35 mouse cellular contexts compared by ENCODE assay signal in genomic region chr5:140614141-140614540, GRCm38 (mm10). TPM values are rescaled to one million over a fixed set of nuclear protein-coding genes. Genes with fewer than 3 reads are reported as not detected.
DNase-seq lines count a peak whose midpoint lies in the region; ATAC-seq and TF ChIP-seq lines count a peak whose summit lies in the region.
"Had no signal": no experiment of that assay in that cellular context is flagged by ENCODE, and none has a peak within 500 bp of the region (broad histone marks: within the 10 kb centered on the region; RNA-seq: fewer than 3 reads in every experiment).

No protein-coding gene starts in this region.

- 92% methylated on average over 10 of the region's 10 CpGs for WGBS in liver, embryonic 11.5 days
- WGBS in spleen, adult 2 months: 91% methylated on average over 10 of the region's 10 CpGs
- 74% methylated on average over 10 of the region's 10 CpGs for WGBS in liver, embryonic 16.5 days (ENCODE audit: insufficient replicate concordance)

- peaks cover 4% of the 10 kb centered on the region; the same call in 1 of the 2 replicates for H3K36me3 ChIP-seq in liver, embryonic 11.5 days (ENCODE audit: control insufficient read depth, insufficient read depth, low read length)
- peaks cover 35% of the 10 kb centered on the region for H3K36me3 ChIP-seq in spleen, adult 2 months (ENCODE audit: control insufficient read depth, insufficient read depth, low read length)
- H3K36me3 ChIP-seq in liver, embryonic 16.5 days (ENCODE audit: control insufficient read depth, insufficient read depth): peaks cover 19% of the 10 kb centered on the region

- H3K9me3 ChIP-seq in liver, embryonic 11.5 days (ENCODE audit: control insufficient read depth, low read length): no peaks in the 10 kb centered on the region
- no peaks in the 10 kb centered on the region for H3K9me3 ChIP-seq in liver, embryonic 16.5 days (replicated peaks; ENCODE audit: control insufficient read depth, low read length)
- H3K9me3 ChIP-seq: embryonic facial prominence, embryonic 13.5 days; heart, embryonic 13.5 days; neural tube, embryonic 12.5 days; stomach, embryonic 15.5 days had no signal

- H3K4me1 ChIP-seq in liver, embryonic 11.5 days (replicated peaks; ENCODE audit: control insufficient read depth, insufficient read depth, low read length): peaks cover 51% of the 10 kb centered on the region
- H3K4me1 ChIP-seq in spleen, adult 2 months (ENCODE audit: control insufficient read depth, insufficient read depth, insufficient read length): peaks cover 44% of the 10 kb centered on the region
- H3K4me1 ChIP-seq in liver, embryonic 16.5 days (ENCODE audit: control insufficient read depth, low read depth, low read length): peaks cover 75% of the 10 kb centered on the region

- TF ChIP-seq POLR2A in spleen, adult 2 months (IDR thresholded peaks at IDR 0.05; ENCODE audit: low read depth, low read length): no peak

- ATAC-seq in liver, embryonic 11.5 days (replicated peaks; ENCODE audit: low FRiP score): no peak
- no peak for ATAC-seq in liver, embryonic 16.5 days (ENCODE audit: low read depth)
- ATAC-seq: CD4-positive, CD25-positive, alpha-beta regulatory T cell, adult 4 months; intestine, embryonic 16.5 days; midbrain, embryonic 16.5 days had no signal

- peak overlapping the region; percentile 41 for H3K4me2 ChIP-seq in liver, embryonic 11.5 days
- H3K4me2 ChIP-seq in liver, embryonic 16.5 days (ENCODE audit: low read depth, low read length): no peak overlapping the region; the same call in 1 of the 2 replicates
- H3K4me2 ChIP-seq: embryonic facial prominence, embryonic 13.5 days; heart, embryonic 13.5 days; neural tube, embryonic 12.5 days; stomach, embryonic 15.5 days had no signal

- H3K4me3 ChIP-seq in liver, embryonic 11.5 days (ENCODE audit: low read depth, low read length): no peak overlapping the region
- H3K4me3 ChIP-seq in spleen, adult 2 months (ENCODE audit: extremely low read depth, insufficient read depth, insufficient read length): no peak overlapping the region
- H3K4me3 ChIP-seq in liver, embryonic 16.5 days (ENCODE audit: low read depth, low read length): no peak overlapping the region
- H3K4me3 ChIP-seq: embryonic facial prominence, embryonic 13.5 days; heart, embryonic 13.5 days; myocyte; neural tube, embryonic 12.5 days; stomach, embryonic 15.5 days had no signal

- peaks cover 34% of the 10 kb centered on the region for H3K27me3 ChIP-seq in liver, embryonic 11.5 days (replicated peaks; ENCODE audit: control insufficient read depth, insufficient read depth, low read length)
- H3K27me3 ChIP-seq in spleen, adult 2 months (ENCODE audit: control insufficient read depth, insufficient read depth, low read length): no peaks in the 10 kb centered on the region
- H3K27me3 ChIP-seq in liver, embryonic 16.5 days (ENCODE audit: control insufficient read depth, insufficient read depth, low read depth, low read length): peaks cover 4% of the 10 kb centered on the region; the same call in 1 of the 2 replicates
- H3K27me3 ChIP-seq: neural tube, embryonic 12.5 days; stomach, embryonic 15.5 days had no signal

- H3K9ac ChIP-seq in liver, embryonic 11.5 days (ENCODE audit: low read depth, low read length): no peak overlapping the region; the same call in 1 of the 2 replicates
- peak overlapping the region; percentile 15 for H3K9ac ChIP-seq in liver, embryonic 16.5 days (ENCODE audit: low read depth, low read length)
- H3K9ac ChIP-seq: embryonic facial prominence, embryonic 13.5 days; heart, embryonic 13.5 days; neural tube, embryonic 12.5 days; stomach, embryonic 15.5 days had no signal

- H3K27ac ChIP-seq in liver, embryonic 11.5 days (ENCODE audit: low read depth, low read length): peak overlapping the region; percentile 74; the same call in 1 of the 2 replicates
- peak overlapping the region; percentile 35; the same call in 1 of the 2 replicates for H3K27ac ChIP-seq in spleen, adult 2 months (ENCODE audit: insufficient read depth, low read length)
- peak overlapping the region; percentile 68 for H3K27ac ChIP-seq in liver, embryonic 16.5 days (ENCODE audit: low read length)
- H3K27ac ChIP-seq: embryonic facial prominence, embryonic 13.5 days; heart, embryonic 13.5 days; kidney, postnatal 0 days; neural tube, embryonic 12.5 days; stomach, embryonic 15.5 days had no signal

- DNase-seq in heart, adult 11 months: peak; percentile 91
- DNase-seq in heart, postnatal 4 days: no peak
- no peak for DNase-seq in liver, embryonic 11.5 days (ENCODE audit: low spot score)
- DNase-seq in liver: no peak
- DNase-seq in spleen, adult 2 months (ENCODE audit: low read depth in 1 of 2, low spot score in 2 of 2): no peak
- no peak for DNase-seq in spleen, postnatal 14 days (ENCODE audit: low spot score in 2 of 2)
- no peak for DNase-seq in adrenal gland, adult 18-20 months (ENCODE audit: low spot score in 2 of 2)
- DNase-seq: adrenal gland, adult 2 months; adrenal gland, postnatal 36 days; cerebellum, adult 18-20 months; cerebellum, postnatal 10 days; heart, postnatal 10 days; kidney, adult 8-10 months; kidney, postnatal 4 days; lung, postnatal 36 days had no signal

- no peak for TF ChIP-seq CTCF in spleen, adult 2 months (IDR thresholded peaks at IDR 0.05; ENCODE audit: extremely low read depth, insufficient read depth, insufficient read length, insufficient replicate concordance)

RNA-seq across cellular contexts. Expression of gene Lfng, which starts 7.0 kb away (rescaled TPM):
- 10 to 100 TPM; 11.6 to 12.1 TPM for total RNA-seq in heart, postnatal 4 days (2021)
- polyA plus RNA-seq in liver, embryonic 11.5 days (2014; fragmentation: Nextera tagmentation; extraction: Ambion mirVana): 10.6 and 11.0 TPM in 2 replicates
- polyA plus RNA-seq in spleen, adult 2 months (2012; rRNA removed): 165 and 240 TPM in 2 replicates
- 8.3 and 9.7 TPM in 2 replicates for polyA plus RNA-seq in liver, embryonic 16.5 days (2015; fragmentation: Nextera tagmentation; extraction: Ambion mirVana)
- total RNA-seq in adrenal gland, adult 18-20 months (2021): 10 to 100 TPM in 1 of 2 experiments, 1 to 10 TPM in 1; 9.8 to 12.3 TPM

RNA-seq across cellular contexts. Expression of gene Ttyh3, which starts 34.7 kb away (rescaled TPM):
- 10 to 100 TPM; 83.0 to 90.4 TPM for total RNA-seq in heart, postnatal 4 days (2021)
- polyA plus RNA-seq in liver, embryonic 11.5 days (2014; fragmentation: Nextera tagmentation; extraction: Ambion mirVana): 24.3 and 26.5 TPM in 2 replicates
- 95.1 and 118 TPM in 2 replicates for polyA plus RNA-seq in spleen, adult 2 months (2012; rRNA removed)
- 4.5 and 5.6 TPM in 2 replicates for polyA plus RNA-seq in liver, embryonic 16.5 days (2015; fragmentation: Nextera tagmentation; extraction: Ambion mirVana)
- 10 to 100 TPM; 26.5 to 70.6 TPM for total RNA-seq in adrenal gland, adult 18-20 months (2021)

RNA-seq across cellular contexts. Expression of gene Grifin, which starts 49.3 kb away (rescaled TPM):
- not detected for total RNA-seq in heart, postnatal 4 days (2021)
- polyA plus RNA-seq in liver, embryonic 11.5 days (2014; fragmentation: Nextera tagmentation; extraction: Ambion mirVana): 1.8 and 2.6 TPM in 2 replicates
- polyA plus RNA-seq in spleen, adult 2 months (2012; rRNA removed): 0.61 and 0.81 TPM in 2 replicates
- 0.59 and 1.2 TPM in 2 replicates for polyA plus RNA-seq in liver, embryonic 16.5 days (2015; fragmentation: Nextera tagmentation; extraction: Ambion mirVana)
- not detected for total RNA-seq in adrenal gland, adult 18-20 months (2021)
- total RNA-seq: adrenal gland, adult 2 months; adrenal gland, postnatal 36 days; common myeloid progenitor, adult 5-6 weeks; gastrocnemius, adult 8-10 months; gastrocnemius, postnatal 4 days; heart, adult 8-10 months; heart, postnatal 10 days; left cerebral cortex, postnatal 10 days; liver, adult 2 months; megakaryocyte, adult 5-6 weeks had no signal
- polyA plus RNA-seq: adrenal gland, adult 2 months; embryonic facial prominence, embryonic 13.5 days; forebrain, embryonic 11.5 days; heart, embryonic 13.5 days; kidney, postnatal 0 days; limb, embryonic 11.5 days; liver, adult 2 months; lung, embryonic 16.5 days; myocyte; neural tube, embryonic 12.5 days had no signal

Comparison
In these comparisons a context has a peak if more than half of its experiments do, and no peak if none do; other contexts are left out.
1. RNA of gene Lfng, which starts 7.0 kb away (polyA plus RNA-seq): 165 to 240 TPM in spleen, adult 2 months; 10.6 to 11.0 TPM in liver, embryonic 11.5 days and 8.3 to 9.7 TPM in liver, embryonic 16.5 days; every median in the first group is over 10 times any median in the second.
2. Peak in every context shown above with its lines, with median percentiles within 50 percentile points of each other: H3K27ac ChIP-seq.